Mouse (Mus musculus) cerebellum, adult 2 months (tissue): ENCODE data around the gene Timm8b. TPM values are rescaled to one million over a fixed set of nuclear protein-coding genes. Genes with fewer than 3 reads are reported as not detected.

Experiments
- DNase-seq, 2 experiments: peaks; one replicate each; pipeline ENCODE4 v3.0.0; 2021
- H3K27ac ChIP-seq: fragments of 200-500 bp; 2 replicates; pipeline ENCODE4 v1.5.1; 2012; ENCODE audit warnings: low read length, control low read depth, inconsistent platforms; ENCODE audit not compliant: insufficient read depth
- H3K27me3 ChIP-seq: fragments of 200-500 bp; 2 replicates; pipeline ENCODE4 v1.6.1; 2012; ENCODE audit warnings: inconsistent platforms, mild to moderate bottlenecking, low read length, moderate library complexity; ENCODE audit not compliant: control insufficient read depth, insufficient read depth
- H3K4me1 ChIP-seq: fragments of 200-500 bp; 2 replicates; pipeline ENCODE4 v1.6.1; 2011; ENCODE audit warnings: low read length; ENCODE audit not compliant: control insufficient read depth, insufficient read depth
- H3K4me3 ChIP-seq: fragments of 200-500 bp; replicated peaks from 2 replicates; pipeline ENCODE3; 2011; ENCODE audit warnings: mild to moderate bottlenecking, low read depth, low read length, control low read depth; ENCODE audit not compliant: insufficient read depth
- CTCF ChIP-seq: fragments of 200-500 bp; IDR thresholded peaks from 2 replicates; pipeline ENCODE4 v1.5.1; 2011; ENCODE audit warnings: low read depth, mild to moderate bottlenecking, control low read depth, low read length, moderate library complexity, borderline replicate concordance; ENCODE audit not compliant: insufficient read depth
- POLR2A ChIP-seq: fragments of 200-500 bp; IDR thresholded peaks from 2 replicates; pipeline ENCODE4 v1.6.1; 2011; ENCODE audit warnings: low read length, control low read depth, borderline replicate concordance; ENCODE audit not compliant: insufficient read depth
- WGBS: fragments of 180-500 bp; shearing (Covaris S2); methylation state at CpG from one replicate; pipeline ENCODE4 v1.1.7; 2018; 5-methylcytosine and 5-hydroxymethylcytosine counted together
- polyA plus RNA-seq: library from polyadenylated mRNA; depleted of rRNA; stranded (reverse); fragments of >200 nt; gene quantifications from 2 replicates; pipeline ENCODE4 v1.2.3, GENCODE M21; 2012; rRNA removed

Gene Timm8b
- polyA plus RNA-seq, 1 experiment, result 504 TPM

- Histone ChIP-seq H3K27ac (no peak overlapping the region), H3K4me1 (no peaks in the 10 kb centered on the region), H3K27me3 (no peaks in the 10 kb centered on the region), H3K4me3 (no peak overlapping the region)
- no peak for TF ChIP-seq CTCF
- no peak for TF ChIP-seq POLR2A
- 68% methylated on average over 10 of the region's 10 CpGs for WGBS
- no peak for DNase-seq
Observed at GRCm38 (mm10) chr9:50646826-50647370, 43.2 kb downstream of the Timm8b start.

GRCm38 (mm10) chr9:50650503-50650902 lies 46.8 kb downstream of the Timm8b start:
- no peak for DNase-seq
- no peaks in the 10 kb centered on the region for H3K4me1 ChIP-seq
- no peak overlapping the region for H3K27ac ChIP-seq
- H3K4me3 ChIP-seq, result no peak overlapping the region
- H3K27me3 ChIP-seq, result no peaks in the 10 kb centered on the region
- TF ChIP-seq CTCF (no peak), POLR2A (no peak)
- 96% methylated on average over 10 of the region's 10 CpGs for WGBS

Other genes starting within 250 kb of the Timm8b start
- gene Plet1, start 109.4 kb upstream of the Timm8b start, polyA plus RNA-seq, result 0.11 and 0.23 TPM in 2 replicates
- gene Pts, start 75.2 kb upstream of the Timm8b start, polyA plus RNA-seq, result 51.2 and 57.0 TPM in 2 replicates
- gene Il18, start 49.1 kb upstream of the Timm8b start, polyA plus RNA-seq, result 30.5 and 32.9 TPM in 2 replicates
- gene Bco2, start 48.7 kb upstream of the Timm8b start, polyA plus RNA-seq, result 1.1 and 1.4 TPM in 2 replicates
- not detected in 2 replicates for gene Tex12, start 42.6 kb upstream of the Timm8b start, polyA plus RNA-seq
- 193 and 205 TPM in 2 replicates for gene Sdhd, start 98 bp upstream of the Timm8b start, polyA plus RNA-seq
- 1.8 and 2.3 TPM in 2 replicates for gene Pih1d2, start 13.4 kb downstream of the Timm8b start, polyA plus RNA-seq
- gene Nkapd1, start 13.6 kb downstream of the Timm8b start, polyA plus RNA-seq, result 11.4 and 12.3 TPM in 2 replicates
- 78.4 and 82.3 TPM in 2 replicates for gene Dlat, start 55.9 kb downstream of the Timm8b start, polyA plus RNA-seq
- gene Dixdc1, start 135.6 kb downstream of the Timm8b start, polyA plus RNA-seq, result 81.7 and 85.7 TPM in 2 replicates
- gene 2310030G06Rik, start 142.6 kb downstream of the Timm8b start, polyA plus RNA-seq, result 3.0 and 3.8 TPM in 2 replicates
- 296 and 364 TPM in 2 replicates for gene Cryab, start 147.4 kb downstream of the Timm8b start, polyA plus RNA-seq
- 3.2 and 3.4 TPM in 2 replicates for gene Hspb2, start 148.4 kb downstream of the Timm8b start, polyA plus RNA-seq
- gene Fdxacb1, start 164.3 kb downstream of the Timm8b start, polyA plus RNA-seq, result 7.3 and 8.0 TPM in 2 replicates
- 22.5 and 23.7 TPM in 2 replicates for gene Alg9, start 171.1 kb downstream of the Timm8b start, polyA plus RNA-seq
- gene 1110032A03Rik, start 171.6 kb downstream of the Timm8b start, polyA plus RNA-seq, result 84.5 and 87.8 TPM in 2 replicates
- gene Ppp2r1b, start 241.4 kb downstream of the Timm8b start, polyA plus RNA-seq, result 30.2 and 34.7 TPM in 2 replicates